Mouse (Mus musculus): Measurements from ENCODE around the gene Ovol3.
"Not testable (repeated sequence)": the region's sequence is repeated elsewhere in the genome, so short reads cannot be mapped to it uniquely, and the experiment has no call there.

Gene Ovol3

GRCm38 (mm10) chr7:30235625-30236024 is at the start of gene Ovol3:
Gene Ovol3, minus strand, starts transcription at chr7:30235725.
- no peak for DNase-seq (ENCODE audit: low spot score in 2 of 2)

DNA sequence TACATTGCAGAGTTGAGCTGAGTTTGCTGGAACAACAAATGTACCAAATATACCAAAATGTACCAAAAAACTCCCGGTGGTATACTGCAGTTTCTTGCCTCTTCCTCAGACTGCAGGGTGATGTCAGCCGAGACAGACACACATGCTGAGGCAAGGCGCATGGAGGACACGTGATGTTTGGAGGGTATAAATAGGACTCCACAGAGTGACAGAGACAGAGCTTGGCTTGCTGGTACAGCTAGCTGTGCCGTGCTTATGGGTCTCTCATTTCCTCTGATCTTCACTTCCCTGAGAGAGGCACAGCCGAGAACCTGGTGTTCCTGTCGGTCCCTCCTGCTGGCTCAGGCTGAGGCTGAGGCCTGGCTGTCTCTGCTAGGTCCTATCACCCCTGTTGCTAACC is 47.2 kb upstream of the Ovol3 start:
- DNase-seq (ENCODE audit: low spot score in 2 of 2): no peak

DNA sequence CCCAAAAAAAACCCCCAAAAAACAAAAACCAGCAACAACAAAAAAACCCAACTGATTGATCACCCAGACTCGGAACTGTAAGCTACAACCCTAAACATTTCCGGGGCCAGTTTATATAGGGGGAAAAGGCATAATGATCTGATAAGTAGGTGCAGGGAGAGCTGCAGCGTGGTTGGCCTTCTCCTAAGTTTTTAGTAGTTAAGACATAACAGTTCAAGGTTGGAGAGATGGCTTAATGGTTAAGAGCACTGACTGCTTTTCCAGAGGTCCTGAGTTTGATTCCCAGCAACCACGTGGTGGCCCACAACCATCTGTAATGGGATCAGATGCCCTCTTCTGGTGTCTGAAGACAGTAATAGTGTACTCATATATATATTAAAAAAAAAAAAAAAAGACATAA is 46.0 kb upstream of the Ovol3 start:
- no peak for DNase-seq (ENCODE audit: low spot score in 2 of 2)

GRCm38 (mm10) chr7:30280670-30281138 is 45.2 kb upstream of the Ovol3 start:
- peak; percentile 85 to 89 for DNase-seq (ENCODE audit: low spot score in 2 of 2)

GRCm38 (mm10) chr7:30279951-30280669 is 44.6 kb upstream of the Ovol3 start, which contains the start of the genes Thap8 and Wdr62:
Gene Thap8, plus strand, starts transcription at chr7:30280094.
Gene Wdr62, minus strand, starts transcription at chr7:30280419.
- DNase-seq (ENCODE audit: low spot score in 2 of 2): peak; percentile 90 to 94

DNA sequence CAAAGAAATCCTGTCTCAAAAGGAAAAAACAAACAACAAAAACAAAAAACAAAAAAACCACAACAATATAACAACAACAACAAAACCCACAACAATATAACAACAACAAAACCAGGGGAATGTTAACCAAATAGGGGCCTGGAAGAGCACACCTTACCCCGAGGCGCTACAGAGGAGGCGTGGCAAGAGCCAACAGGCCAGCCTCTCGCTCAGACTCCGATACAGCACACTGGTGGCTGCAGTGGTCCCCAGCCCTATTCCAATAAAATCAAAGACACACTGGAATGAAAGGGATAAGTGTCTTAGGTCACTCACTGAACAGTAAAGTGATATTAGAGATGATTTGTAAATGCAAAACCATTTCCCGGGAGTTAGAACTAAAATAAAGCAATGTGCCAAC is 44.0 kb upstream of the Ovol3 start:
- no peak for DNase-seq (ENCODE audit: low spot score in 2 of 2)

GRCm38 (mm10) chr7:30278911-30279310 is 43.4 kb upstream of the Ovol3 start:
- DNase-seq (ENCODE audit: low spot score in 2 of 2): no peak

- DNase-seq (ENCODE audit: low spot score in 2 of 2): no peak
Measured at GRCm38 (mm10) chr7:30274383-30274782, 38.9 kb upstream of the Ovol3 start.

DNA sequence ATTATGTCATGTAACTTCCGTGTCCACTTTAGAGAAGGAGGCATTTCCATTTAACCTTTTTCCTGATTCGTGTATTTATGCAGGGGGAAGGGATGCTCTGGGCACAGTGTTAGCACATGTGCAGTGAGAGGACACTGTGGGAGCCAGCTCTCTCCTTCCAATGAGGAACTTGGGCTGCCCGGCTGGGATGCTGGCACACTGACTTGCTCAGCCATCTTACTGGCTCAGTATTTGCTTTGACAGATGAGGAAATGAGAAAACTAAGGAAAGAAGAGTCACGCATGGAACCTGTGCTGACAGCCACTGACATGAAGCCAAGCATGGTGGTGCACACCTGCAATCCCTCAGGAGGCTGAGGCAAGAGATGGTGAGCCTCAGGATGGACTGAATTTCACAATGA is 34.1 kb upstream of the Ovol3 start:
- DNase-seq (ENCODE audit: low spot score in 2 of 2): no peak

- DNase-seq (ENCODE audit: low spot score in 2 of 2): no peak
Measured at GRCm38 (mm10) chr7:30266780-30267179, 31.3 kb upstream of the Ovol3 start.

DNA sequence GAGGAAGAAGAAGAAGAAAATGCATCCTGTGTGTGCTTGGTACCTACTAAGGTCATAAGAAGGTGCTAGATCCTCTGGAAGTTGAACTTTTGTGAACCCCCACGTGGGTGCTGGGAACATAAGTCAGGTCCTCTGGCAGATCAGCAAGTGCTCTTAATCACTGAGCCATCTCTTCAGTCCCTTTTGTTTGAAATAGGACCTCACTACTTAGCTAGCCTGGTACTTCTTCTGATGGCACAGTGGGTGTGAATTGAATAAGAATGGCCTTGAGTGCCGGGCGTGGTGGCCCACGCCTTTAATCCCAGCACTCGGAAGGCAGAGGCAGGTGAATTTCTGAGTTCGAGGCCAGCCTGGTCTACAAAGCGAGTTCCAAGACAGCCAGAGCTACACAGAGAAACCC is 30.4 kb upstream of the Ovol3 start:
- DNase-seq (ENCODE audit: low spot score in 2 of 2): no peak

DNA sequence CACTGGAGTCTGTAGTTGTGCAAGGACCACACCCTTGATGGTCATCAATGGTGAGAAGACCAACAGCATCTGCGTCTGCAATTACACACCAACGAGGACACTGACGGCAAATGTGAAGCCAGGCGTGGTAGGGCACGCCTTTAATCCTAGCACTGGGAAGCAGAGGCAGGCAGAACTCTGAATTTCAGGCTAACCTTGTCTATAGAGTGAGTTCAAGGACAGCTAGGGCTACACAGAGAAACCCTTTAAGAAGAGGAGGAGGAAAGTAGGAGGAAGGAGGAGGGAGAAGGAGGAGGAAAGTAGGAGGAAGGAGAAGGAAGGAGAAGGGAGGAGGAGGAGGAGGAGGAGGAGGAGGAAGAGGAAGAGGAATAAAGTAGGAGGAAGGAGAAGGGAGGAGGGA is 30.0 kb upstream of the Ovol3 start:
- no peak for DNase-seq (ENCODE audit: low spot score in 2 of 2)

DNA sequence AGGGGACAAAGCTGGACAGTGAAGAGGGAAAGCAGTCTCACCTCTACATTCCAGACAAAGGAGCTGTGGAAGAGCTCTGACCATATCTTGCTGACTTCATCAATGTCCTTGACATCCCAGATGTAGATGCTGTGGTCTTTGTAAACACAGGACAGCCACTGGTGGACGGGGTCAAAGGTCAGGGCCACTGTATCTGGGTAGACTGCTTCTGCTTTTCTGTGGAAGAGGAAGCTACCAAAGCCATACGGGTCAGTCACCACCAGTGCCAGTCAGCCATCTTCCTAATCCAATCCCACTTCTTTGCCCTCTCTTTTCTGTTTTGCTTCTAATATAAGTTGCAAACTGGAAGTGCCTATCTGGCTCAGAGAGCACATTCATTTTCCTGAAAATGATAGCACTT is 29.5 kb upstream of the Ovol3 start:
- no peak for DNase-seq (ENCODE audit: low spot score in 2 of 2)

DNA sequence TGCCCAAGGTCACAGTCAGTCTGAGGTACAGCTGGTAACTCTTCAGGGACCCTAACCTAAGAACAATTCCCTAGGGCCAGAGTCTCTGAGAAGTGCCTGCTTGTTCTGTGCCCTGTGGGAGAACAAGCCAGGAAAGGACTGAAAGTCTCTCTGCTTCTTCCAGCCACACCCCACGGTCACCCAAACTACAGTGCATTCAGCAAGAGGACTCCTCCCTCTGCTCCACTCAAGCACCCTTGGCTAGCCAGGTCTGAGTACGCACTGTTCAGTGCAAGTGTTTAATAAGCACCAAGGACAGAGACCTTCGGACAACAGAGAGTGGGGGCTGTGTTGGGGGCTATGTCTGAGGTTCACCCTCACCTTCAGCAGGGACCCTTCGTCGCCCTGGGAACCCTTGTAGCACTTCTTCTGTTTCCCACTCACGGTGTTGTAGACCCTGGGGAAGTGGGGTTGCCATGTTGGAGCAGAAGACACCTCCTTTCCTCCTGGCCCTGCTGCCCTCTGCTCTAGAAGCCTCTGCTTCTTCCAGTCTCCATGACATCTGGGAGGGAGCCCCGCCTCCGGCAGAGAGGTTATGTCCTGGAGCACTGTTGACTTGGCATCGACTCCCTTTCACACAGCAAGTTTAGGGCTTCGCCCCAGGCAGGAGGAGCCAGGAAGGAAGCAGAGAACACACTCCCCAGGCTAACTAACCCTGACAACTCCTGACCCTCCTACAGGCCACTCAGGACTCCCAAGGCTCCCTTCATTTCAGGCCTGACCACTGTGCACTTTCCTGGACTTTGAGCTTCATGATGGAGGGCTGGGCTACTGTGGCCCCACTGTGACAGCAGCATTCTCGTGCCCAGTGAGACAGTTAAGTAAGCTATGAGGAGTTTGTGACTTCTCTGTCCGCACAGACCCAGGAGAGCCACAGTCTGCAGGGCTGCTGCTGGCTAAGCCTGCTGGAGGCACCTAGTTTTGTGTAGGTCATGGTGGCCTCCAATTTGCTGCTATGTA is 16.7 kb upstream of the Ovol3 start:
- DNase-seq (ENCODE audit: low spot score in 2 of 2): peak in 1 of 2 experiments; percentile 33

DNA sequence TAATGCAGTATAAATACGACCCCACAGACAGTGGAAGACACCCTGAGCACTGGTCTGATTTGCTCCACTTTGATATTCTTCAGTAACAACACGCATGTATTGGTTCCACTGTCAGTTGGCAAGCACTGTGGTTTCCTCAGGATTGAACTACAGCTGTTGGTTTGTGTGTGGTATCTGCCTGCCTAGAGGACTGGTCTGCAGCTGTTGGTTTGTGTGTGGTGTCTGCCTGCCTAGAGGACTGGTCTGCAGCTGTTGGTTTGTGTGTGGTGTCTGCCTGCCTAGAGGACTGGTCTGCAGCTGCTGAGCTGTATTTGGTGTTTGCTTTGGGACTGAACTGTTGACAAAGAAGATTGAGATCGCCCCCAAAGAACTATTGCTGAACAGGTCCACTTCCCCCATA is 1.8 kb upstream of the Ovol3 start:
- not testable (repeated sequence) for DNase-seq (ENCODE audit: low spot score in 2 of 2)

- no peak for DNase-seq (ENCODE audit: low spot score in 2 of 2)
Measured at GRCm38 (mm10) chr7:30235091-30235490, 434 bp downstream of the Ovol3 start.

DNA sequence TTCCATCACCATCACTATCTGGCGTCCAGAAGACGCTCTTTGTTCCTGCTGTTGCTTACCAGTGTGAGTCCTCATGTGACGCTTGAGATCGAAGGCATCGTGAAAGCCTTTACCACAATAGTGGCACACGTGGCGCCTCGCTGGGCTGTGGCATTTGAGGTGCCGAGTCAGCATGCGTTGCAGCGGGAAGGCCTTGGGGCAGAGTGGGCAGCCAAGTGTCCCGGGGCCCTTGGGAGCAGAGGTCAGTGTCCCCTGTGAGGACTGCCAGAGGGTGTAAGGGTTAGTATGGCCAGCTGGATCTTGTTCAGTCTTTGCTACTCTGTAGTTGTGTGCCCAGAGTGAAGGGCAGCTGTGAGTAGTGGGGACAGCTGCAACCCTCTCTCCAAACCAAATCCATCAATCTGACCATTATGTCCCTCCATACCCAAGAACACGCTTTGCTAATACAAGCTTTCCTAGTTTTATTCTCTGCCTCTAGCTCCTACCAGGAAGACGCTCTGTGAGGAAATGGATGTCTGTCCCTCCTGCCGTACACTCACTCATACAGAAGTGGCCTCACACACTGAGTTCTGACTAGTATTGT is 1.2 kb downstream of the Ovol3 start:
- no peak for DNase-seq (ENCODE audit: low spot score in 2 of 2)

DNA sequence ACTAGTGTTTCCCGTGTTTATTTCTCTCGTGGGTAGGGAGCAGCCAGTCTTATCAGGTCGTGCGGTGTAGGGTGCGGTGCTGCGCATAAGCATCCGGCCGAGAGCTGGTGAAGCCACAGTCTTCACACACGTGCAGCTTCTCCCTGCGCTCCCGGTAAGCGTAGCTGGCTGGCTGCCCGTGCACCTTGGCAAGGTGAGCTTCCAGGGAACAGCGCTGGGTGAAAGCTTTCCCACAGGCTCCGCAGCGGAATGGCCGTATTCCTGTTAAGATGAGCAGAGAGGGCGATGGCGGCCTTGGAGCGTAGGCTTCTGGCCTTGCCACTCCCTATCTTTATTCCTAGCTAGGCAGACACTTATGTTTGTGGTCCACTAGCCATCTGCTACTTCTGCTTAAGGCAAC is 2.1 kb downstream of the Ovol3 start:
- DNase-seq (ENCODE audit: low spot score in 2 of 2): no peak

- peak; percentile 55 to 75 for DNase-seq (ENCODE audit: low spot score in 2 of 2)
Measured at GRCm38 (mm10) chr7:30232631-30233148, 2.8 kb downstream of the Ovol3 start.

- peak; percentile 98 for DNase-seq (ENCODE audit: low spot score in 2 of 2)
Measured at GRCm38 (mm10) chr7:30231669-30232454, 3.7 kb downstream of the Ovol3 start, which contains the start of the genes Polr2i and Tbcb. Gene Polr2i, plus strand, starts transcription at chr7:30231948. Gene Tbcb, minus strand, starts transcription at chr7:30232272.

DNA sequence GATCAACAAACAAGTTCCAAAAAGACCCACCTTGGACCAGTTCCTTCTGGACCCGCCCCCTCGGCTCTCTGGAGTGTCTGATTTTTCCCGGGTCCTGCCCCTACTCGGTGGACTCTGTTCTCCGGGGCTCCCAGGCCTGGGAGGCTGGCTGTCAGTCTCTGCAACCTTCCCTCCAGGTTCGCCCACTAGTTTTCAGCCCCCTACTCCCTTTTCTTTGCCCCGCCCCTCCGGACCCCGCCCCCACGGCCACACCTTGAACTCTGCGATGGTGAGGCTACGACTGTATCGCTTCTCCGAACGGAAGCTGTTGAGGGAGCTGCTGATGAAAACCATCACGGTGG is 4.2 kb downstream of the Ovol3 start:
- no peak for DNase-seq (ENCODE audit: low spot score in 2 of 2)

Measured in urinary bladder, postnatal 4 days (tissue).